Mouse (Mus musculus) forebrain, embryonic 11.5 days (tissue): ENCODE results near the gene Lrrc37a. TPM values are rescaled to one million over a fixed set of nuclear protein-coding genes. Genes with fewer than 3 reads are reported as not detected.
"Not testable (repeated sequence)": the region's sequence is repeated elsewhere in the genome, so short reads cannot be mapped to it uniquely, and the experiment has no call there.

Experiments
- ATAC-seq: fragments of 200-750 bp; cut with Nextera tagmentation; replicated peaks from 2 replicates; pipeline ENCODE4 v1.8.0; 2017; ENCODE audit warnings: moderate TSS enrichment; ENCODE audit not compliant: low FRiP score
- DNase-seq: peaks from one replicate; pipeline ENCODE4 v3.0.0-alpha.2; 2017; ENCODE audit warnings: low spot score
- H3K27ac ChIP-seq: fragments of 300-500 bp; sonication (generic); 2 replicates; pipeline ENCODE4 v1.5.1; 2014; ENCODE audit warnings: low read depth, low read length
- H3K27me3 ChIP-seq: fragments of 300-500 bp; sonication (generic); 2 replicates; pipeline ENCODE4 v1.6.1; 2014; ENCODE audit warnings: mild to moderate bottlenecking, low read length, mixed read lengths; ENCODE audit not compliant: control insufficient read depth, insufficient read depth
- H3K36me3 ChIP-seq: fragments of 300-500 bp; sonication (generic); 2 replicates; pipeline ENCODE4 v1.6.1; 2014; ENCODE audit warnings: mild to moderate bottlenecking, low read length, moderate library complexity, mixed read lengths; ENCODE audit not compliant: control insufficient read depth, insufficient read depth
- H3K4me1 ChIP-seq: fragments of 300-500 bp; sonication (generic); replicated peaks from 2 replicates; pipeline ENCODE4 v1.6.1; 2014; ENCODE audit warnings: low read length, mixed read lengths; ENCODE audit not compliant: control insufficient read depth, insufficient read depth
- H3K4me2 ChIP-seq: fragments of 300-500 bp; sonication (generic); 2 replicates; pipeline ENCODE4 v1.6.1; 2014; ENCODE audit warnings: low read depth, mild to moderate bottlenecking, low read length, moderate library complexity, mixed read lengths; ENCODE audit not compliant: severe bottlenecking
- H3K4me3 ChIP-seq: fragments of 300-500 bp; sonication (generic); 2 replicates; pipeline ENCODE4 v1.5.1; 2014; ENCODE audit warnings: low read depth, low read length
- H3K9ac ChIP-seq: fragments of 300-500 bp; sonication (generic); 2 replicates; pipeline ENCODE4 v1.6.1; 2014; ENCODE audit warnings: low read length
- H3K9me3 ChIP-seq: fragments of 300-500 bp; sonication (generic); 2 replicates; pipeline ENCODE4 v1.6.1; 2016; ENCODE audit warnings: low read length, mixed read lengths; ENCODE audit not compliant: control insufficient read depth
- WGBS: fragments of 180-500 bp; shearing (Covaris S2); extraction: QIAGEN DNeasy Blood & Tissue Kit; methylation state at CpG from one replicate; pipeline ENCODE4 v1.1.7; 2014; 5-methylcytosine and 5-hydroxymethylcytosine counted together
- polyA plus RNA-seq: library from polyadenylated mRNA; unstranded; fragments of >200 nt; fragmentation: Nextera tagmentation; extraction: Ambion mirVana; gene quantifications from 2 replicates; pipeline ENCODE4 v1.2.1, GENCODE M21; 2014

The Lrrc37a gene
- polyA plus RNA-seq, result not detected in 2 replicates

GRCm38 (mm10) chr11:103504497-103504896 lies at the start of gene Lrrc37a:
Gene Lrrc37a, minus strand, starts transcription at chr11:103504597.
- DNase-seq, result no peak
- ATAC-seq, result no peak
- Histone ChIP-seq H3K27me3 (no peaks in the 10 kb centered on the region), H3K9me3 (no peaks in the 10 kb centered on the region), H3K9ac (no peak within 1 kb of the TSS), H3K4me3 (no peak within 1 kb of the TSS), H3K4me1 (no peaks in the 10 kb centered on the region), H3K4me2 (no peak within 1 kb of the TSS), H3K36me3 (no peaks in the 10 kb centered on the region), H3K27ac (no peak within 1 kb of the TSS)
- WGBS, result 94% methylated on average over 12 of the region's 12 CpGs

DNA sequence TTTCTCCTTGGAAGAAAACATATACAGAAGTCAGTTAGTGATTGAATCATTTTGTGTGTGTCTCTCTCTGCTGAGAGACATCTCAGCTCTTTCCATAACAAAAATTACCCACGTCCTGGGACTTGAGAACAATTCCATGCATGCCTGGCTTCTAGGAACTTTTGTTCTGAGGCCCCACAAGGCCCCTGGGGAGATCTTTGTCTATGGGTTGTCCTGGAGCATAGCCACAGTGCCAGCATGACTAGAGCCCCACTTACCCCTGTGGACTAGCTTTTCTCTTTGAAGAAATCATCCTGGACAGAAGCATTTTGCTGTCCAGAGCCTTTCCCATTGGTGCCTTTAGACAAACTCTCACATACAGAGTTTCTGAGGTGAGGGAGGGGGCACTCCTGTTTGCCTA lies 30.6 kb upstream of the Lrrc37a start:
- H3K9me3 ChIP-seq, H3K4me3 ChIP-seq, H3K9ac ChIP-seq, ATAC-seq, H3K4me2 ChIP-seq, H3K27ac ChIP-seq, H3K4me1 ChIP-seq, H3K36me3 ChIP-seq, H3K27me3 ChIP-seq, DNase-seq: not testable (repeated sequence)
- 46% methylated on average over 1 of the region's 1 CpGs for WGBS

GRCm38 (mm10) chr11:103512111-103512510 lies 7.7 kb upstream of the Lrrc37a start:
- Histone ChIP-seq H3K27me3 (no peaks in the 10 kb centered on the region), H3K9me3 (no peaks in the 10 kb centered on the region), H3K27ac (no peak overlapping the region), H3K9ac (no peak overlapping the region), H3K36me3 (no peaks in the 10 kb centered on the region), H3K4me1 (no peaks in the 10 kb centered on the region), H3K4me2 (no peak overlapping the region), H3K4me3 (no peak overlapping the region)
- ATAC-seq (no peak), DNase-seq (no peak)
- WGBS, result 79% methylated on average over 2 of the region's 2 CpGs

DNA sequence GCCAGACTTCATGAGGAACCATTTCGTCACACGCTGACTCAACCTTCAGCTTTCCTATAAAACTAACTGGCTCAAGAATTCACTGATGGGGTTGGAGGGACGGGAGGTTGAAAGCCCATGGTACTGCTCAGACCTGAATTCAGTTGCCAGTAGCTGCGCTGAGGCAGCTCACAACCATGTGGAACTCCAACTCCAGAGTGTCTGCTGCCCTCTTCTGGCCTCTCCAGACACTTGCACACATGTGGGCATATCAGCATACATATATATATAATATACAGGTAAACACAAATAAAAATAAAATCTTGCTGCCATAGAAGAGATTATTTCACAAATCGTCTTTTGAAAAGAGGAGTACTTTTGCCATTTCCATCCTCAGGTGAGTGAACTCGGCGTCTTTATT lies 40.0 kb downstream of the Lrrc37a start:
- Histone ChIP-seq H3K4me2 (no peak overlapping the region), H3K36me3 (no peaks in the 10 kb centered on the region), H3K9ac (no peak overlapping the region), H3K4me1 (no peaks in the 10 kb centered on the region), H3K9me3 (no peaks in the 10 kb centered on the region), H3K27ac (no peak overlapping the region), H3K4me3 (no peak overlapping the region), H3K27me3 (no peaks in the 10 kb centered on the region)
- ATAC-seq (no peak), DNase-seq (no peak)
- 72% methylated on average over 7 of the region's 7 CpGs for WGBS

DNA sequence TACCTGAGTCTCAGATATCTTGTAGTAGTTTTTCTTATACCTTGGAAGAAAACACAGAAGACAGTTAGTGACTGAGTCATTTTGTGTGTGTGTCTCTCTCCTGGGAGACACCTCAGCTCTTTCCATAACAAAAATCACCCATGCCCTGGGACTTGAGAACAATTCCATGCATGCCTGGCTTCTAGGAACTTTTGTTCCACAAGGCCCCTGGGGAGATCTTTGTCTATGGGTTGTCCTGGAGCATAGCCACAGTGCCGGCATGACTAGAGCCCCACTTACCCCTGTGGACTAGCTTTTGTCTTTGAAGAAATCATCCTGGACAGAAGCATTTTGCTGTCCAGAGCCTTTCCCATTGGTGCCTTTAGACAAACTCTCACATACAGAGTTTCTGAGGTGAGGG lies 53.3 kb downstream of the Lrrc37a start:
- ATAC-seq, H3K27ac ChIP-seq, H3K36me3 ChIP-seq, H3K27me3 ChIP-seq, H3K4me2 ChIP-seq, DNase-seq, H3K9ac ChIP-seq, H3K9me3 ChIP-seq, H3K4me3 ChIP-seq, H3K4me1 ChIP-seq: not testable (repeated sequence)
- WGBS, result 68% methylated on average over 1 of the region's 1 CpGs

DNA sequence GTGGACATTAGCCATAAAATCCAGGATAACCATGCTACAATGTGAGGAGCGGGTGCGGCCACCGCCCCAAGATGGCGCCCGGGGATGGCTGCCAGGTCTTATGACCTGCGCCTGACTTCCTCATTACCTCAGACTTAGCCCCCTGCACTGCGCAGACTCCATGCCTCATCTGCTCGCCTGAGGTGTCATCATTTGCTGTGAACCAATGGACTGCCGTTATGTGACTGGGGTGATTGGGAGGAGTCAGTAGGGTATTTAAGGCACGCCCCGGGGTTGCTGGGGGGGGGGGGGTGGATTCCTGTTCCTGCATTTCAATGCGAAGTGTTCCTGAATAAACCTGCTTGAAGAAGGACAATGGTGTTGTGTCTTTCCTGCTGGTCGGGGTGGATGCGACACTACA lies 54.7 kb downstream of the Lrrc37a start:
- not testable (repeated sequence) for H3K9me3 ChIP-seq, H3K4me3 ChIP-seq, H3K4me2 ChIP-seq, ATAC-seq, H3K27me3 ChIP-seq, H3K36me3 ChIP-seq, DNase-seq, H3K9ac ChIP-seq, H3K27ac ChIP-seq, H3K4me1 ChIP-seq
- 90% methylated on average over 14 of the region's 14 CpGs for WGBS

GRCm38 (mm10) chr11:103443678-103444077 lies 60.7 kb downstream of the Lrrc37a start:
- H3K4me1 ChIP-seq, result no peaks in the 10 kb centered on the region
- H3K9me3 ChIP-seq, result no peaks in the 10 kb centered on the region
- no peaks in the 10 kb centered on the region for H3K27me3 ChIP-seq
- H3K27ac ChIP-seq, result no peak overlapping the region
- ATAC-seq, result no peak
- 93% methylated on average over 3 of the region's 3 CpGs for WGBS
- H3K36me3 ChIP-seq, result no peaks in the 10 kb centered on the region; the same call in 1 of the 2 replicates
- H3K4me2 ChIP-seq, result no peak overlapping the region
- no peak overlapping the region for H3K4me3 ChIP-seq
- no peak for DNase-seq
- no peak overlapping the region for H3K9ac ChIP-seq

GRCm38 (mm10) chr11:103436282-103436681 lies 68.1 kb downstream of the Lrrc37a start:
- no peak overlapping the region for H3K4me3 ChIP-seq
- no peaks in the 10 kb centered on the region for H3K9me3 ChIP-seq
- DNase-seq (no peak), ATAC-seq (no peak)
- 88% methylated on average over 5 of the region's 5 CpGs for whole genome bisulfite sequencing
- H3K4me2 ChIP-seq, result no peak overlapping the region
- H3K27ac ChIP-seq, result no peak overlapping the region
- H3K36me3 ChIP-seq, result no peaks in the 10 kb centered on the region
- no peaks in the 10 kb centered on the region for H3K27me3 ChIP-seq
- no peak overlapping the region for H3K9ac ChIP-seq
- H3K4me1 ChIP-seq, result no peaks in the 10 kb centered on the region

- no peaks in the 10 kb centered on the region for H3K9me3 ChIP-seq
- ATAC-seq (no peak), DNase-seq (no peak)
- no peaks in the 10 kb centered on the region for H3K27me3 ChIP-seq
- no peak overlapping the region for H3K9ac ChIP-seq
- H3K4me3 ChIP-seq, result no peak overlapping the region
- H3K4me1 ChIP-seq, result no peaks in the 10 kb centered on the region
- 31% methylated on average over 5 of the region's 5 CpGs for WGBS
- H3K27ac ChIP-seq, result no peak overlapping the region
- H3K4me2 ChIP-seq, result no peak overlapping the region
- no peaks in the 10 kb centered on the region for H3K36me3 ChIP-seq
Measured at GRCm38 (mm10) chr11:103425031-103425430, 79.4 kb downstream of the Lrrc37a start.
